Mouse (Mus musculus) forebrain, embryonic 12.5 days (tissue): ENCODE data around the gene Cryzl2. TPM values are rescaled to one million over a fixed set of nuclear protein-coding genes. Genes with fewer than 3 reads are reported as not detected.

Experiments used
- ATAC-seq: fragments of 200-750 bp; cut with Nextera tagmentation; 2 replicates; pipeline ENCODE4 v1.8.0; 2017; ENCODE audit warnings: moderate TSS enrichment; ENCODE audit not compliant: low FRiP score
- H3K27ac ChIP-seq: fragments of 300-500 bp; sonication (generic); 2 replicates; pipeline ENCODE4 v1.5.1; 2016; ENCODE audit warnings: mild to moderate bottlenecking
- H3K27me3 ChIP-seq: fragments of 300-500 bp; sonication (generic); 2 replicates; pipeline ENCODE4 v1.6.1; 2016; ENCODE audit warnings: mild to moderate bottlenecking
- H3K36me3 ChIP-seq: fragments of 300-500 bp; sonication (generic); replicated peaks from 2 replicates; pipeline ENCODE4 v1.6.1; 2016; ENCODE audit warnings: mild to moderate bottlenecking
- H3K4me1 ChIP-seq: fragments of 300-500 bp; sonication (generic); 2 replicates; pipeline ENCODE4 v1.6.1; 2016
- H3K4me2 ChIP-seq: fragments of 300-500 bp; sonication (generic); 2 replicates; pipeline ENCODE4 v1.6.1; 2016; ENCODE audit warnings: mild to moderate bottlenecking, moderate library complexity
- H3K4me3 ChIP-seq: fragments of 300-500 bp; sonication (generic); replicated peaks from 2 replicates; pipeline ENCODE4 v1.5.1; 2016; ENCODE audit warnings: mild to moderate bottlenecking
- H3K9ac ChIP-seq: fragments of 300-500 bp; sonication (generic); 2 replicates; pipeline ENCODE4 v1.6.1; 2016; ENCODE audit warnings: mild to moderate bottlenecking
- H3K9me3 ChIP-seq: fragments of 300-500 bp; sonication (generic); 2 replicates; pipeline ENCODE4 v1.6.1; 2016
- WGBS: fragments of 180-500 bp; shearing (Covaris S2); methylation state at CpG from one replicate; pipeline ENCODE4 v1.1.7; 2016; 5-methylcytosine and 5-hydroxymethylcytosine counted together
- polyA plus RNA-seq: library from polyadenylated mRNA; unstranded; fragments of >200 nt; fragmentation: Nextera tagmentation; extraction: Ambion mirVana; gene quantifications from 2 replicates; pipeline ENCODE4 v1.2.1, GENCODE M21; 2016

Gene Cryzl2
- polyA plus RNA-seq, 1 experiment from 2014 or later: 6.7 TPM

GRCm38 (mm10) chr1:157461276-157461675, 2.9 kb downstream of the Cryzl2 start:
- no peak overlapping the region for H3K27ac ChIP-seq
- H3K27me3 ChIP-seq: 0 out of 2 replicates have a peak, but pooled peaks cover 6% of the 10 kb centered on the region
- no peak overlapping the region for H3K4me3 ChIP-seq
- 92% methylated on average over 5 of the region's 5 CpGs for WGBS
- H3K4me1 ChIP-seq: peaks cover 22% of the 10 kb centered on the region
- H3K36me3 ChIP-seq: no peaks in the 10 kb centered on the region
- no peak overlapping the region for H3K4me2 ChIP-seq
- ATAC-seq: no peak
- no peaks in the 10 kb centered on the region for H3K9me3 ChIP-seq
- no peak overlapping the region for H3K9ac ChIP-seq

- Histone ChIP-seq H3K27ac (no peak overlapping the region), H3K27me3 (0 out of 2 replicates have a peak, but pooled peaks cover 3% of the 10 kb centered on the region), H3K4me3 (no peak overlapping the region), H3K36me3 (no peaks in the 10 kb centered on the region), H3K9me3 (no peaks in the 10 kb centered on the region), H3K4me1 (peaks cover 22% of the 10 kb centered on the region), H3K9ac (no peak overlapping the region), H3K4me2 (no peak overlapping the region)
- ATAC-seq: no peak
- 45% methylated on average over 3 of the region's 3 CpGs for WGBS
Observed at GRCm38 (mm10) chr1:157462336-157462735, 4.0 kb downstream of the Cryzl2 start.

- Histone ChIP-seq H3K9ac (no peak overlapping the region), H3K27ac (no peak overlapping the region), H3K4me2 (no peak overlapping the region), H3K36me3 (no peaks in the 10 kb centered on the region), H3K9me3 (no peaks in the 10 kb centered on the region), H3K4me1 (no peaks in the 10 kb centered on the region), H3K4me3 (no peak overlapping the region), H3K27me3 (0 out of 2 replicates have a peak, but pooled peaks cover 3% of the 10 kb centered on the region)
- no peak for ATAC-seq
- 80% methylated on average over 3 of the region's 3 CpGs for whole genome bisulfite sequencing
Observed at GRCm38 (mm10) chr1:157465194-157465593, 6.8 kb downstream of the Cryzl2 start.

- Histone ChIP-seq H3K27me3 (no peaks in the 10 kb centered on the region), H3K4me3 (no peak overlapping the region)
- WGBS: 91% methylated on average over 8 of the region's 8 CpGs
Observed at GRCm38 (mm10) chr1:157467866-157468265, 9.5 kb downstream of the Cryzl2 start.

GRCm38 (mm10) chr1:157470761-157471386, 12.5 kb downstream of the Cryzl2 start:
- Histone ChIP-seq H3K9me3 (no peaks in the 10 kb centered on the region), H3K9ac (no peak overlapping the region), H3K27me3 (no peaks in the 10 kb centered on the region), H3K4me3 (no peak overlapping the region), H3K27ac (no peak overlapping the region), H3K36me3 (no peaks in the 10 kb centered on the region), H3K4me2 (no peak overlapping the region), H3K4me1 (no peaks in the 10 kb centered on the region)
- WGBS: 92% methylated on average over 9 of the region's 9 CpGs
- ATAC-seq: no peak

More at GRCm38 (mm10) chr1:157467866-157468265, 9.5 kb downstream of the Cryzl2 start:
- Histone ChIP-seq H3K9me3 (no peaks in the 10 kb centered on the region), H3K27ac (no peak overlapping the region), H3K9ac (no peak overlapping the region), H3K4me2 (no peak overlapping the region), H3K36me3 (no peaks in the 10 kb centered on the region), H3K4me1 (no peaks in the 10 kb centered on the region)
- no peak for ATAC-seq

- Histone ChIP-seq H3K27ac (no peak overlapping the region), H3K36me3 (no peaks in the 10 kb centered on the region), H3K4me3 (no peak overlapping the region), H3K4me1 (no peaks in the 10 kb centered on the region), H3K9me3 (no peaks in the 10 kb centered on the region), H3K4me2 (no peak overlapping the region), H3K9ac (no peak overlapping the region), H3K27me3 (no peaks in the 10 kb centered on the region)
- 91% methylated on average over 7 of the region's 7 CpGs for WGBS
- no peak for ATAC-seq
Observed at GRCm38 (mm10) chr1:157472716-157473115, 14.3 kb downstream of the Cryzl2 start.

- ATAC-seq: no peak
- Histone ChIP-seq H3K4me3 (no peak overlapping the region), H3K4me2 (no peak overlapping the region), H3K9me3 (no peaks in the 10 kb centered on the region), H3K36me3 (no peaks in the 10 kb centered on the region), H3K4me1 (no peaks in the 10 kb centered on the region), H3K27me3 (no peaks in the 10 kb centered on the region), H3K27ac (no peak overlapping the region), H3K9ac (no peak overlapping the region)
- 88% methylated on average over 8 of the region's 8 CpGs for WGBS
Observed at GRCm38 (mm10) chr1:157474865-157475264, 16.5 kb downstream of the Cryzl2 start.

GRCm38 (mm10) chr1:157476231-157476630, 17.9 kb downstream of the Cryzl2 start:
- Histone ChIP-seq H3K27ac (no peak overlapping the region), H3K4me1 (peaks cover 4% of the 10 kb centered on the region; the same call in 1 of the 2 replicates), H3K9ac (no peak overlapping the region), H3K4me2 (no peak overlapping the region), H3K4me3 (no peak overlapping the region), H3K27me3 (no peaks in the 10 kb centered on the region), H3K9me3 (no peaks in the 10 kb centered on the region), H3K36me3 (no peaks in the 10 kb centered on the region)
- no peak for ATAC-seq
- WGBS: 89% methylated on average over 2 of the region's 2 CpGs

- no peaks in the 10 kb centered on the region for H3K9me3 ChIP-seq
- H3K9ac ChIP-seq: no peak overlapping the region
- peaks cover 4% of the 10 kb centered on the region; the same call in 1 of the 2 replicates for H3K4me1 ChIP-seq
- H3K4me2 ChIP-seq: no peak overlapping the region
- WGBS: 37% methylated on average over 9 of the region's 9 CpGs
- no peaks in the 10 kb centered on the region for H3K27me3 ChIP-seq
- H3K4me3 ChIP-seq: no peak overlapping the region
- ATAC-seq: no peak
- H3K36me3 ChIP-seq: no peaks in the 10 kb centered on the region
- no peak overlapping the region for H3K27ac ChIP-seq
Observed at GRCm38 (mm10) chr1:157480090-157480489, 21.7 kb downstream of the Cryzl2 start.

GRCm38 (mm10) chr1:157480901-157481300, 22.5 kb downstream of the Cryzl2 start:
- H3K4me3 ChIP-seq: no peak overlapping the region
- 72% methylated on average over 3 of the region's 3 CpGs for WGBS
- no peak overlapping the region for H3K9ac ChIP-seq
- H3K36me3 ChIP-seq: no peaks in the 10 kb centered on the region
- no peak overlapping the region for H3K4me2 ChIP-seq
- H3K27ac ChIP-seq: no peak overlapping the region
- no peaks in the 10 kb centered on the region for H3K27me3 ChIP-seq
- H3K9me3 ChIP-seq: no peaks in the 10 kb centered on the region
- ATAC-seq: no peak
- peaks cover 4% of the 10 kb centered on the region; the same call in 1 of the 2 replicates for H3K4me1 ChIP-seq

GRCm38 (mm10) chr1:157481666-157482065, 23.3 kb downstream of the Cryzl2 start:
- Histone ChIP-seq H3K4me2 (no peak overlapping the region), H3K27ac (no peak overlapping the region), H3K4me3 (no peak overlapping the region), H3K36me3 (no peaks in the 10 kb centered on the region), H3K4me1 (peaks cover 4% of the 10 kb centered on the region; the same call in 1 of the 2 replicates), H3K9ac (no peak overlapping the region), H3K9me3 (no peaks in the 10 kb centered on the region), H3K27me3 (no peaks in the 10 kb centered on the region)
- 95% methylated on average over 6 of the region's 6 CpGs for WGBS
- no peak for ATAC-seq

- no peak overlapping the region for H3K27ac ChIP-seq
- ATAC-seq: no peak
Observed at GRCm38 (mm10) chr1:157484161-157484560, 25.8 kb downstream of the Cryzl2 start.

GRCm38 (mm10) chr1:157500657-157501056, 42.3 kb downstream of the Cryzl2 start:
- Histone ChIP-seq H3K27me3 (no peaks in the 10 kb centered on the region), H3K4me2 (no peak overlapping the region), H3K9me3 (no peaks in the 10 kb centered on the region), H3K9ac (no peak overlapping the region), H3K27ac (no peak overlapping the region), H3K36me3 (no peaks in the 10 kb centered on the region), H3K4me3 (no peak overlapping the region), H3K4me1 (no peaks in the 10 kb centered on the region)
- WGBS: 90% methylated on average over 1 of the region's 1 CpGs
- peak; percentile 51; the same call in 1 of the 2 replicates for ATAC-seq

More at GRCm38 (mm10) chr1:157484161-157484560, 25.8 kb downstream of the Cryzl2 start:
- Histone ChIP-seq H3K4me1 (peaks cover 4% of the 10 kb centered on the region; the same call in 1 of the 2 replicates), H3K4me3 (no peak overlapping the region), H3K27me3 (no peaks in the 10 kb centered on the region), H3K9ac (no peak overlapping the region), H3K36me3 (no peaks in the 10 kb centered on the region), H3K4me2 (no peak overlapping the region), H3K9me3 (no peaks in the 10 kb centered on the region)
- 96% methylated on average over 4 of the region's 4 CpGs for WGBS
